Mouse (Mus musculus) lung, embryonic 14.5 days (tissue): ENCODE measurements at regions not wholly inside any gene's neighbourhood (a gene's known extent, or its start where the extent isn't known, plus 50 kb on each side); places are given as distances from the start of the nearest gene placed in this dataset.

Experiments
- ATAC-seq: fragments of 200-750 bp; cut with Nextera tagmentation; 2 replicates; pipeline ENCODE4 v1.8.0; 2017; ENCODE audit warnings: mild to moderate bottlenecking, moderate TSS enrichment, moderate library complexity; ENCODE audit not compliant: insufficient read depth
- DNase-seq: peaks from one replicate; pipeline ENCODE4 v3.0.0-alpha.2; 2015
- H3K27ac ChIP-seq: fragments of 300-500 bp; sonication (generic); 2 replicates; pipeline ENCODE4 v1.5.1; 2014; ENCODE audit warnings: low read depth, mild to moderate bottlenecking, moderate library complexity
- H3K27me3 ChIP-seq: fragments of 300-500 bp; sonication (generic); 2 replicates; pipeline ENCODE4 v1.6.1; 2014; ENCODE audit warnings: low read length, control low read depth; ENCODE audit not compliant: insufficient read depth
- H3K36me3 ChIP-seq: fragments of 300-500 bp; sonication (generic); 2 replicates; pipeline ENCODE4 v1.6.1; 2014; ENCODE audit warnings: control low read depth; ENCODE audit not compliant: insufficient read depth
- H3K4me1 ChIP-seq: fragments of 300-500 bp; sonication (generic); 2 replicates; pipeline ENCODE4 v1.6.1; 2014; ENCODE audit warnings: antibody characterized with exemption, control low read depth; ENCODE audit not compliant: insufficient read depth
- H3K4me2 ChIP-seq: fragments of 300-500 bp; sonication (generic); 2 replicates; pipeline ENCODE4 v1.6.1; 2014; ENCODE audit warnings: mild to moderate bottlenecking
- H3K4me3 ChIP-seq: fragments of 300-500 bp; sonication (generic); 2 replicates; pipeline ENCODE4 v1.5.1; 2014; ENCODE audit warnings: low read depth, low read length
- H3K9ac ChIP-seq: fragments of 300-500 bp; sonication (generic); 2 replicates; pipeline ENCODE4 v1.6.1; 2014
- H3K9me3 ChIP-seq: fragments of 300-500 bp; sonication (generic); 2 replicates; pipeline ENCODE4 v1.6.1; 2016; ENCODE audit warnings: low read depth, low read length, control low read depth
- CTCF ChIP-seq: IDR thresholded peaks from 2 replicates; pipeline ENCODE4 v1.5.1; 2016; ENCODE audit warnings: antibody characterized with exemption, low read depth
- WGBS: fragments of 180-500 bp; shearing (Covaris S2); extraction: QIAGEN DNeasy Blood & Tissue Kit; methylation state at CpG from one replicate; pipeline ENCODE4 v1.1.7; 2014; 5-methylcytosine and 5-hydroxymethylcytosine counted together

DNA sequence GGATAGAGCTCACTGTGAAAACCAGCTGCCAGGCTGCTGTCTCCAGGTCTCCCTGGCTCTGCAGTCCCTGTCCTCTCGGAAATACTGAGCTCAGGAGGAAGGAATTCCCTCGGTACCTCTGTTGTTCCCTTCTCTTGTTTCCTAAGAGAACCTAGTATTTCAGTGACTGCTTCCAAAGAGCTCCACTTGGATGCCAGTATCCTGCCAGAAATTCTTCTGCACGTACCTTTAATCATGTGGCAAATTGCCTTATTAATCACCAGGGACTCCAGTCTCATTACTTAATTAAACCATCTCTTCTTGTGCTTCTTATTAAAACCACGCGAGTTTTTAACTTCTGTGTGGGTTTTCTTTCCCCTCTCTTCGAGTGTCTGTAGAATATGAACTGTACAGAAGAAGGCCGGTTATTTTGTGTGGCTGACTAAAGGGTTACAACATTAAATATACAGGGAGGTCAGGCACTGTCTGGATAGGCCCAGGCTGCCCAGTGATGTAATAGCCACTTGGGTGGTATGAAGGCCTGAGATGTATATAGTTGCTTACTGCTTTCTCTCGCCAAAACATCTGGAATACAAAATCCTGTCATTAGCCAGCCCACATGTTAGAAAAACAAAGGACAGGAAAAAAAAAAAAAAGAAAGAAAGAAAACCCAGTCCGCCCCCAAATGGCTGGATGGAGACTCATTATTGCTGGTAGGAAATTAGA is 183.2 kb downstream of the Gm10260 start:
- ATAC-seq (peak; percentile 95), DNase-seq (peak; percentile 88)
- WGBS: 37% methylated on average over 9 of the region's 9 CpGs
- H3K9me3 ChIP-seq: no peaks in the 10 kb centered on the region
- no peaks in the 10 kb centered on the region for H3K36me3 ChIP-seq
- H3K27me3 ChIP-seq: no peaks in the 10 kb centered on the region
- H3K4me2 ChIP-seq: peak overlapping the region; percentile 13; the same call in 1 of the 2 replicates
- H3K27ac ChIP-seq: peak overlapping the region; percentile 73
- peak; percentile 24; the same call in 1 of the 2 replicates for TF ChIP-seq CTCF
- no peak overlapping the region for H3K4me3 ChIP-seq
- H3K4me1 ChIP-seq: peaks cover 44% of the 10 kb centered on the region
- H3K9ac ChIP-seq: no peak overlapping the region

DNA sequence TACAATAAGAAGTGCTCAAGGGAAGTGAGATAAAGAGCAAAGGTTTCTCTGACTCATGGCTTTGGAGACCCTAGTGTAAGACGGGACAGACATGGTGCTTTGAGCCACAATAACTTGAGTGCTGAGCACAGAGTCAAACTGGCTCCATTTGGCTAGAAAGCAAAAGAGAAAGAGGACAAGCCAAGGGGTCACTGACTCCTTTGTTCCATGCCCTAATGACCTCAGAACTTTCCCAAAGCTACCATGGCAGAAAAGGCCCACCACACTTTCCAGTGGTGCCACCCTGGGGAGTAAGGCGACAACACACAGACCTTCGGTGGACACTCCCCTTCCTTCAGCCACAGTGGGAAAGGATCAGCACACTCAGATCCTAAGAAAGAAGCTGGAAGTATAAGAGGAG is 186.8 kb downstream of the Gm10260 start:
- no peak overlapping the region for H3K27ac ChIP-seq
- H3K36me3 ChIP-seq: no peaks in the 10 kb centered on the region
- DNase-seq (no peak), ATAC-seq (no peak)
- no peak overlapping the region for H3K9ac ChIP-seq
- H3K4me3 ChIP-seq: no peak overlapping the region
- no peak for TF ChIP-seq CTCF
- H3K4me2 ChIP-seq: no peak overlapping the region
- H3K9me3 ChIP-seq: no peaks in the 10 kb centered on the region
- no peaks in the 10 kb centered on the region for H3K27me3 ChIP-seq
- H3K4me1 ChIP-seq: peaks cover 31% of the 10 kb centered on the region
- 73% methylated on average over 3 of the region's 3 CpGs for WGBS

DNA sequence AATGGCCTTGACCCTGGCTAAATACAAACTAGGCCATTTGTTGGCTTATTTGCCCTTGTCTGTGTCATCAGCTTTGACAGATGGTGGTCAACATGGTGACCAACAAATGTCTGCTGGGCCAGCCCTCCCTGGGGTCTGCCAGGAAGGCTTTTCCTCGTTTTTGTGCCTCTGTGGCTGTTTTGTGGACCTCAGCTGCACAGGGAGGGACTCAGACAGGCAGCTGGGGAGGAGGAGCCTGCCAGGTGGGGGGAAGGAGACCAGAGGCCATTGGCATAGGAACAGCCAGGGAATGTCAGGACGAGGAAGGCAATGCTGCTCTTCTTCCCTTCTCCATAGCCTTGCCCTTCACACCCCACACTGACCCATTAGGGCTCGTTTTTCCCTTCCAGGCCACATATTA is 188.1 kb downstream of the Gm10260 start:
- no peak overlapping the region for H3K4me2 ChIP-seq
- WGBS: 62% methylated on average over 3 of the region's 3 CpGs
- no peaks in the 10 kb centered on the region for H3K27me3 ChIP-seq
- peaks cover 28% of the 10 kb centered on the region for H3K4me1 ChIP-seq
- no peak overlapping the region for H3K4me3 ChIP-seq
- no peaks in the 10 kb centered on the region for H3K9me3 ChIP-seq
- ATAC-seq: no peak
- H3K27ac ChIP-seq: no peak overlapping the region
- no peaks in the 10 kb centered on the region for H3K36me3 ChIP-seq
- no peak overlapping the region for H3K9ac ChIP-seq
- DNase-seq: no peak
- no peak for TF ChIP-seq CTCF

DNA sequence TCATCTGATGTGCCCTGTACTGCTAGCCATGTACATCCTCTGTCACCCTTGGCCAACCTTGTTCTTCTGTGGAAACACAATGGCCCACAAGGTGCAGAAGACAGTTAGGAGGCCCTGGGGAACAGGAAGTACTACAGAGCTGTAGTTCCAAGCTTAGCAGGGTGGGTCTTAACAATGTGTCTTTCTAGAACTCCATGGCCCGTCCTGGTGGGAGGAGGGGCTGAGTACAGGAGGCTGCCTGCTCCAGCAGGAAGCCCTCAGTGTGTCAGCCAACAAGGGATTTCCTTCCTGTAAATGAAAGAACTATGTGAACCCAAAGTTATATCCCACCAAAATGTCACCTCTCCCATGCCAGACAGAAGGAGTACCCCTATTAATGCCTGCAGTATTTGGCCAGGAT is 190.4 kb downstream of the Gm10260 start:
- H3K27me3 ChIP-seq: no peaks in the 10 kb centered on the region
- no peak overlapping the region for H3K4me3 ChIP-seq
- WGBS: 19% methylated on average over 1 of the region's 1 CpGs
- H3K4me1 ChIP-seq: peaks cover 19% of the 10 kb centered on the region
- TF ChIP-seq CTCF: no peak
- no peak overlapping the region for H3K27ac ChIP-seq
- no peaks in the 10 kb centered on the region for H3K9me3 ChIP-seq
- H3K4me2 ChIP-seq: no peak overlapping the region
- ATAC-seq (peak; percentile 41; the same call in 1 of the 2 replicates), DNase-seq (peak; percentile 56)
- no peaks in the 10 kb centered on the region for H3K36me3 ChIP-seq
- H3K9ac ChIP-seq: no peak overlapping the region

DNA sequence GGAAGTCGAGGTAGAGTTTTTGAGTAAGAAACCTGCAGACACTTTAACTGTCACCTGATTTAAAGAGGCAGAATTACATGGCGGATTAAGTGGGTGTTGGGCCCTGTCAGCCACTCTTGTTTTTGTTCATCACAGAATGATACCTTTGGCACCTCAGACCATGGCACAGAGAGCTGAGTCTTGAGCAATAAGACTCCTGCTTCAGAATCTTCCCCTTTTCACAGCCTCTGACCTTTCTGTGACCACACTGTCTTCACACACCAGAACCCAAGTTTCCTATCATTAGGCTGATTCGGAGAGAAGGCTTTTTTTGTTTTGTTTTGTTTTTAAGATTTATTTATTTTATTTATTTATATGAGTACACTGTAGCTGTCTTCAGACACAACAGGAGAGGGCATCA is 192.8 kb downstream of the Gm10260 start:
- TF ChIP-seq CTCF: no peak
- no peak overlapping the region for H3K9ac ChIP-seq
- H3K36me3 ChIP-seq: no peaks in the 10 kb centered on the region
- ATAC-seq (no peak), DNase-seq (no peak)
- H3K9me3 ChIP-seq: no peaks in the 10 kb centered on the region
- 0 out of 2 replicates have a peak, but pooled peaks cover 7% of the 10 kb centered on the region for H3K4me1 ChIP-seq
- no peak overlapping the region for H3K27ac ChIP-seq
- no peak overlapping the region for H3K4me3 ChIP-seq
- no peaks in the 10 kb centered on the region for H3K27me3 ChIP-seq
- WGBS: 80% methylated on average over 3 of the region's 3 CpGs
- H3K4me2 ChIP-seq: no peak overlapping the region

DNA sequence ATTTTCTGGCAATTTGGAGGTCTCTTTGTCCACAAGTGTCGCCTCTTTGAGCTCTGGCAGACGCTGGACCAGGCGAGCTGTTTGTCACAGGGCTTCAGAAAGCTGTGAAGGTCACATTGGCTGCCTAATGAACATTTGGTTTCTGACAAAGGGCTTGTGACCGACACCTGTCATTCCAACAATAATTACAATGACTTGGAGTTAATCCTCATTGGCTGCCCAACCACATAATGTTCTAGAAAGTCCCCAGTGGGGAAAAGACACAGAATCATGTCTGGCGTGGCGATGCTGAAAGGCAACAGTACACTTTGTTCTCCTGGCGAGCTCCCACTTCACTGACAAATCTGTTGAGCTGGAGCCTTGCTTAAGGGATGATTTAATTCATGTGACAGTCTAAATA is 194.4 kb downstream of the Gm10260 start:
- TF ChIP-seq CTCF: no peak
- Histone ChIP-seq H3K27ac (no peak overlapping the region), H3K4me1 (0 out of 2 replicates have a peak, but pooled peaks cover 7% of the 10 kb centered on the region), H3K9me3 (no peaks in the 10 kb centered on the region), H3K27me3 (no peaks in the 10 kb centered on the region), H3K4me2 (no peak overlapping the region), H3K4me3 (no peak overlapping the region), H3K36me3 (no peaks in the 10 kb centered on the region), H3K9ac (no peak overlapping the region)
- WGBS: 54% methylated on average over 7 of the region's 7 CpGs
- DNase-seq: no peak
- no peak for ATAC-seq

DNA sequence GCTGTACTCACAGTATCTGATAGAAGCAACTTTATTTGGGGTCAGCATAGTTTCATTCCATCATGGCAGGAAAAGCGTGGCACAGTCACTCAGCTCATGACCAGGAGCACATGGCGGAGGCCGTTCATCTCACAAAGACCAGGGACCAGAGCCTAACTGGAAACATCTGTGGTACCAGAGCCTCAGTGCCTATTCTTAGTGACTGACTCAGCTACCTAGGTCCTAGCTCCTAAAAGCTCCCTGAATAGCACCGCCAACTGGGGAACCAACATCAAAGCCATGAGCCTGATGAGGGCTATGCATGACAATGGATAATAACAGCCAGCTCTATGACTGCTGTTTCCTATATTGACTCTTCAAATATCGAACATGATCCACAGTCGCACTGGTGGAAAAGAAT is 198.2 kb downstream of the Gm10260 start:
- no peaks in the 10 kb centered on the region for H3K36me3 ChIP-seq
- no peaks in the 10 kb centered on the region; the same call in 1 of the 2 replicates for H3K4me1 ChIP-seq
- no peak for DNase-seq
- H3K4me2 ChIP-seq: no peak overlapping the region
- H3K27ac ChIP-seq: no peak overlapping the region
- H3K9me3 ChIP-seq: no peaks in the 10 kb centered on the region
- H3K27me3 ChIP-seq: no peaks in the 10 kb centered on the region
- WGBS: 88% methylated on average over 6 of the region's 6 CpGs
- H3K9ac ChIP-seq: no peak overlapping the region
- H3K4me3 ChIP-seq: no peak overlapping the region
- no peak for TF ChIP-seq CTCF
- no peak for ATAC-seq

DNA sequence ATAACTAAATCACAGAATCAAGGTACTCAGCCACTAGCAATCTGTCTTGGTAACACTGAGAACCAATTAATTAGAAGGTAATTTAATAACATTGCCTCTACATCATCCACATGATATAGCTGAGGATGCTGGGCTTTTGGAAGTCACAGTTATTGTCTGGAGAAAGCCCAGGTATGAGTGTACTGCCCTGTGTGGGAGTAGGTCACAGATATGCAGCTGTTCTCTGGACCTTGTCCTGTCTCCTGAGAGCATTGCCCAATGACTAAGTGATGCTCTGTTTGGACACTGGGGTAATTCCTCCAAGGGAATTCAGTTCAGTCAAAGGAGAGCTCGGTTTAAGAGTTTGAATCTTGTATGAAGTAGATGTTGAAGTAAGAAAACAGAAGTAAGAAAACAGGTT is 199.6 kb downstream of the Gm10260 start:
- H3K27me3 ChIP-seq: no peaks in the 10 kb centered on the region
- ATAC-seq (no peak), DNase-seq (no peak)
- no peaks in the 10 kb centered on the region for H3K9me3 ChIP-seq
- 67% methylated on average over 1 of the region's 1 CpGs for WGBS
- no peak overlapping the region for H3K4me3 ChIP-seq
- no peak overlapping the region for H3K4me2 ChIP-seq
- H3K36me3 ChIP-seq: no peaks in the 10 kb centered on the region
- TF ChIP-seq CTCF: no peak
- no peak overlapping the region for H3K9ac ChIP-seq
- no peaks in the 10 kb centered on the region; the same call in 1 of the 2 replicates for H3K4me1 ChIP-seq
- H3K27ac ChIP-seq: no peak overlapping the region; the same call in 1 of the 2 replicates
